Mouse (Mus musculus) urinary bladder, postnatal 25 days (tissue): ENCODE measurements around the gene Chst10.

ENCODE experiments used
- DNase-seq: peaks from one replicate; pipeline ENCODE4 v3.0.0; 2022; ENCODE audit warnings: low spot score

Gene Chst10

GRCm38 (mm10) chr1:38866242-38866641, 31.7 kb downstream of the Chst10 start:
- no peak for DNase-seq

- DNase-seq, result peak; percentile 33
Observed at GRCm38 (mm10) chr1:38864341-38864740, 33.6 kb downstream of the Chst10 start.

GRCm38 (mm10) chr1:38862213-38862612, 35.7 kb downstream of the Chst10 start:
- DNase-seq, result peak; percentile 15

- no peak for DNase-seq
Observed at GRCm38 (mm10) chr1:38860867-38861524, 37.0 kb downstream of the Chst10 start.

- DNase-seq, result no peak
Observed at GRCm38 (mm10) chr1:38860207-38860606, 37.8 kb downstream of the Chst10 start.

- DNase-seq, result peak; percentile 46
Observed at GRCm38 (mm10) chr1:38856196-38856595, 41.8 kb downstream of the Chst10 start.

- no peak for DNase-seq
Observed at GRCm38 (mm10) chr1:38852250-38852649, 45.7 kb downstream of the Chst10 start.

- DNase-seq, result no peak
Observed at GRCm38 (mm10) chr1:38850650-38851049, 47.3 kb downstream of the Chst10 start.

GRCm38 (mm10) chr1:38848451-38849289, 49.3 kb downstream of the Chst10 start:
- DNase-seq, result no peak

- no peak for DNase-seq
Observed at GRCm38 (mm10) chr1:38847975-38848374, 50.0 kb downstream of the Chst10 start.

- DNase-seq, result no peak
Observed at GRCm38 (mm10) chr1:38843275-38843674, 54.7 kb downstream of the Chst10 start.

- no peak for DNase-seq
Observed at GRCm38 (mm10) chr1:38842861-38843260, 55.1 kb downstream of the Chst10 start.

- DNase-seq, result no peak
Observed at GRCm38 (mm10) chr1:38839944-38840343, 58.0 kb downstream of the Chst10 start.

- peak; percentile 5 for DNase-seq
Observed at GRCm38 (mm10) chr1:38836477-38836872, 61.5 kb downstream of the Chst10 start, which contains the start of gene Lonrf2. Gene Lonrf2, minus strand, starts transcription at chr1:38836711.

GRCm38 (mm10) chr1:38835568-38836476, 62.1 kb downstream of the Chst10 start:
- peak; percentile 26 for DNase-seq

- peak; percentile 14 for DNase-seq
Observed at GRCm38 (mm10) chr1:38834899-38835298, 63.1 kb downstream of the Chst10 start.

GRCm38 (mm10) chr1:38824926-38825325, 73.0 kb downstream of the Chst10 start:
- DNase-seq, result no peak

GRCm38 (mm10) chr1:38823851-38824250, 74.1 kb downstream of the Chst10 start:
- no peak for DNase-seq

- no peak for DNase-seq
Observed at GRCm38 (mm10) chr1:38819691-38820090, 78.3 kb downstream of the Chst10 start.

- no peak for DNase-seq
Observed at GRCm38 (mm10) chr1:38817671-38818070, 80.3 kb downstream of the Chst10 start.

GRCm38 (mm10) chr1:38817268-38817667, 80.7 kb downstream of the Chst10 start:
- no peak for DNase-seq

GRCm38 (mm10) chr1:38816306-38816705, 81.7 kb downstream of the Chst10 start:
- no peak for DNase-seq
